Mouse (Mus musculus) layer of hippocampus, adult 18-20 months (tissue): ENCODE data around the gene Erbb4. TPM values are rescaled to one million over a fixed set of nuclear protein-coding genes. Genes with fewer than 3 reads are reported as not detected.

Source experiments
- DNase-seq, 2 experiments: peaks; one replicate each; pipeline ENCODE4 v3.0.0; 2022; ENCODE audit warnings: low spot score in 2 of 2
- long read RNA-seq: library from polyadenylated mRNA; stranded (forward); transcript quantifications from one replicate; pipeline ENCODE4 v2.0.0, GENCODE M21; 2021
- total RNA-seq, 2 experiments: library from RNA; stranded (reverse); gene quantifications; 2 replicates each; pipeline ENCODE4 v1.2.3; 2021

Erbb4 gene
- total RNA-seq: 10 to 100 TPM; 43.4 to 48.2 TPM
- long read RNA-seq, partial matches to known transcripts: 1 of 2 reads
- long read RNA-seq, other reads (novel, unspliced or antisense): 1 of 2 reads

GRCm38 (mm10) chr1:69107485-69108158, at the start of gene Erbb4:
Erbb4 (minus strand) TSS chr1:69108059.
- DNase-seq: peak in 1 of 2 experiments; percentile 21

- no peak for DNase-seq
Measured at GRCm38 (mm10) chr1:69157346-69157745, 49.5 kb upstream of the Erbb4 start.

GRCm38 (mm10) chr1:69141341-69141740, 33.5 kb upstream of the Erbb4 start:
- no peak for DNase-seq

- no peak for DNase-seq
Measured at GRCm38 (mm10) chr1:69139519-69139868, 31.6 kb upstream of the Erbb4 start.

- DNase-seq: peak; percentile 18 to 80
Measured at GRCm38 (mm10) chr1:69138856-69139518, 31.1 kb upstream of the Erbb4 start.

- peak in 1 of 2 experiments; percentile 12 for DNase-seq
Measured at GRCm38 (mm10) chr1:69124147-69124848, 16.4 kb upstream of the Erbb4 start.

- DNase-seq: peak in 1 of 2 experiments; percentile 14
Measured at GRCm38 (mm10) chr1:69118249-69118938, 10.5 kb upstream of the Erbb4 start.

- peak; percentile 9 to 37 for DNase-seq
Measured at GRCm38 (mm10) chr1:69108159-69108925, 483 bp upstream of the Erbb4 start.

GRCm38 (mm10) chr1:69106937-69107461, 860 bp downstream of the Erbb4 start:
- DNase-seq: peak; percentile 7 to 15

- peak in 1 of 2 experiments; percentile 24 for DNase-seq
Measured at GRCm38 (mm10) chr1:69106322-69106761, 1.5 kb downstream of the Erbb4 start.

GRCm38 (mm10) chr1:69105493-69106321, 2.2 kb downstream of the Erbb4 start:
- peak in 1 of 2 experiments; percentile 37 for DNase-seq

GRCm38 (mm10) chr1:69105096-69105492, 2.8 kb downstream of the Erbb4 start:
- peak in 1 of 2 experiments; percentile 13 for DNase-seq

GRCm38 (mm10) chr1:69103211-69103706, 4.6 kb downstream of the Erbb4 start:
- no peak for DNase-seq

- DNase-seq: no peak
Measured at GRCm38 (mm10) chr1:69101670-69102069, 6.2 kb downstream of the Erbb4 start.

- no peak for DNase-seq
Measured at GRCm38 (mm10) chr1:69093052-69093451, 14.8 kb downstream of the Erbb4 start.

- DNase-seq: no peak
Measured at GRCm38 (mm10) chr1:69089331-69089730, 18.5 kb downstream of the Erbb4 start.

GRCm38 (mm10) chr1:69085753-69086152, 22.1 kb downstream of the Erbb4 start:
- no peak for DNase-seq

GRCm38 (mm10) chr1:69048918-69049317, 58.9 kb downstream of the Erbb4 start:
- no peak for DNase-seq
